Mouse (Mus musculus) embryonic stem cell, embryonic (primary cell): Measurements from ENCODE around the gene Ucp2.
"Not testable (repeated sequence)": the region's sequence is repeated elsewhere in the genome, so short reads cannot be mapped to it uniquely, and the experiment has no call there.

ENCODE experiments used
- CTCF ChIA-PET, 4 experiments: fragments of 300-600 bp in 2 of 4; fragments of 350-600 bp in 2 of 4; sonication (Branson Sonifier 250); formaldehyde crosslinking; loops; one replicate each; lab custom pipeline; 2022; ENCODE audit warnings: inconsistent platforms in 2 of 4; lab: Charles Lee
- POLR2A ChIA-PET, 4 experiments: fragments of 300-600 bp in 2 of 4; fragments of 350-600 bp in 2 of 4; sonication (Branson Sonifier 250); formaldehyde crosslinking; loops; one replicate each; lab custom pipeline; 2022; ENCODE audit warnings: antibody characterized with exemption in 4 of 4, inconsistent platforms in 1 of 4; lab: Charles Lee

The Ucp2 gene

DNA sequence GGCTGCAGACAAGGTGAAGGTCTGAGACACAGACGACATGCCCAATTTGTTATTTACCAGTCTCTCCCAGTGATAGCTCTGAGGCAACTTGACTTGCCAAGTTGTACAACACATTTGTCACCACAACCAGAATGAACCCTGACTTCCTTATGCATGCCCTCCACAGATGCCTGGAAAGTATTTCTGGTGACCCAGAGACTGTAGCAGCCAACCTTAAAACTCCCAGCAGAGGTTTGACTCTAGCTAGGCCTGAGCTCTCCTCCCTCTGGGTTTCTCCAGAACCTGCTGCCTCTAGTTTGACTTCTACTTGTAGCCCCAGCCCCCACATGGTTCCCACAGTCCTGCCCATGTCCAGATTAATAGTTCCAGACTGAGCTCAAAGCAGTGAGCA lies 21.7 kb upstream of the Ucp2 start:
- POLR2A ChIA-PET: interaction anchor here in 2 of 4 experiments (1.3 to 6.4 kb wide), 3 partner anchors 9 to 23 kb away, joined by 3 to 35 read pairs (median 30); partner anchors contain the start of gene Ucp2 (in 2 of the 2)
- CTCF ChIA-PET: interaction anchor here in 1 of 4 experiments (0.6 kb wide), 1 partner anchor 44 kb away, joined by 11 read pairs; no protein-coding TSS in a partner anchor

DNA sequence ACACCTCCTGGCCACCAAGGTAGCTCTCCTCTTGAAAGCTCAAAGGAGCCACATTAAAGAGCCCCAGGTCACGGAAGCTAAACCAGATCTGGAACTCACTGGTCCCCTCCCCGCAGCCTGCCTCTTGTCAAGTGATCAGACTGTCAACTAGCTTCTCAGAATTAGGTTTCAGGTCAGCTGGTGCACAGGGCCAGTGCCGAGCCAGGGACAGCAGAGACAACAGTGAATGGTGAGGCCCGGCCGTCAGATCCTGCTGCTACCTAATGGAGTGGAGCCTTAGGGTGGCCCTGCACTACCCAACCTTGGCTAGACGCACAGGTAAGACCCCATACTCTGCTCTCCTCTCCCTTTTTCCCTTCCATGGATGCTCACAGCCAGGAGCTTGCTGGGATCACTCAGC lies 20.4 kb upstream of the Ucp2 start, which contains the start of gene Ucp3:
Gene Ucp3, plus strand, starts transcription at position 214 of the 400 bp plus-strand sequence.
- POLR2A ChIA-PET: interaction anchor here in 2 of 4 experiments (0.6 to 6.4 kb wide), 10 partner anchors 8 to 53 kb away, joined by 3 to 35 read pairs (median 4); partner anchors contain the start of gene Ucp2 (in 2 of the 2)
- CTCF ChIA-PET: interaction anchor here in 2 of 4 experiments (0.5 to 0.6 kb wide), 2 partner anchors 71 to 1029 kb away, joined by 3 read pairs; no protein-coding TSS in a partner anchor

DNA sequence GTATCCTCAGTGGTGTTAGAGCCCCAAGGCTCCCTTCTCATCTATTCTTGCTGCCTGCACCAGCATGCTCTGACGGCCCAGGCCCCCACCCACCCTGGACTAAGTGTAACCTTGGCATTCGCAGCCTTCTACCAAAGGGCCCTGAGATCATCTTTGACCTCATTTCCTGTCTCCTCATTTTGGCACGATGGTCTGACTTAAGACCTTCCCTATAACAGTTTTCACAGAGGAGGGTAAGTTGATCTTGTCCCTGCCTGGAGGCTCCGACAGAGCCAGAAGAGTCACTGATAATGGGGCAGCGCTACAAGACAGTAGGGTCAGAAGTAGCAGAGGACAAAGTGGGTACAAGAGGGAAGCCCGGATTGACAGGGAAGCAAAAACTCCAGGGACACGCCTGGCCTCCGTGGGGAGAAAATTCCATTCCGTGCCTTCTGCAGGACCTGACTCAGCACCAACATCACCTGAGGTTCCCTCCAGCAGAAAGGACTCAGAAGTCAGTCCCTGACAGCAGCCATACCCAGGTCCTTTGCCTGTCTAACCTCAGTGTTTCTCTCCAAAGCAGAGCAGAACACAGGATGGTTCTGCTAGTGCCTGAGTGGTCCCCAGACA lies 19.2 kb upstream of the Ucp2 start:
- POLR2A ChIA-PET: interaction anchor here in 3 of 4 experiments (0.5 to 6.4 kb wide), 11 partner anchors 10 to 1113 kb away, joined by 3 to 35 read pairs (median 4); partner anchors contain the start of gene Ucp2 (in 2 of the 3)
- CTCF ChIA-PET: no interaction called here

DNA sequence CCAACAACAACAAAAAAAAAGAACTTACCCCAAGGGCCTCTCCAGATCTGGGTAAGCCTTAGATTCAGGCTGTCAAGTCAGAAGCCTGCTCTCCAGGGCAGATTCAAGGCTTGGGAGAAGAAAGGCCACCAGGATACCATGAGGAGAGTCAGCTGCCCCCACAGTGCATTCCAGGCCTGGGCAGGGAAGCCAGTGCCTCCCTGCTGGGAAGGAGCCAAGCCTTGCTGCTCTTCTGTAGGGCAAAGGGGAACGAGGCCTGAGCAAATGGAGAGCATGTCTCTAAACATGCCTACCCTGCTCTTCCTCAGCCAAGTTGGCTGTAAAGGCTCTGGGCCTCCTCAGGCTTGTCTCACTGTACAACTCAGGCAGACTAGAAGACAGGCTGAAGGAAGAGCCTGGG lies 18.5 kb upstream of the Ucp2 start:
- CTCF ChIA-PET: no interaction called here
- POLR2A ChIA-PET: interaction anchor here in 2 of 4 experiments (0.8 to 2.7 kb wide), 5 partner anchors 18 to 44 kb away, joined by 4 to 12 read pairs (median 6); partner anchors contain the start of gene Ucp2 (in 2 of the 2)

DNA sequence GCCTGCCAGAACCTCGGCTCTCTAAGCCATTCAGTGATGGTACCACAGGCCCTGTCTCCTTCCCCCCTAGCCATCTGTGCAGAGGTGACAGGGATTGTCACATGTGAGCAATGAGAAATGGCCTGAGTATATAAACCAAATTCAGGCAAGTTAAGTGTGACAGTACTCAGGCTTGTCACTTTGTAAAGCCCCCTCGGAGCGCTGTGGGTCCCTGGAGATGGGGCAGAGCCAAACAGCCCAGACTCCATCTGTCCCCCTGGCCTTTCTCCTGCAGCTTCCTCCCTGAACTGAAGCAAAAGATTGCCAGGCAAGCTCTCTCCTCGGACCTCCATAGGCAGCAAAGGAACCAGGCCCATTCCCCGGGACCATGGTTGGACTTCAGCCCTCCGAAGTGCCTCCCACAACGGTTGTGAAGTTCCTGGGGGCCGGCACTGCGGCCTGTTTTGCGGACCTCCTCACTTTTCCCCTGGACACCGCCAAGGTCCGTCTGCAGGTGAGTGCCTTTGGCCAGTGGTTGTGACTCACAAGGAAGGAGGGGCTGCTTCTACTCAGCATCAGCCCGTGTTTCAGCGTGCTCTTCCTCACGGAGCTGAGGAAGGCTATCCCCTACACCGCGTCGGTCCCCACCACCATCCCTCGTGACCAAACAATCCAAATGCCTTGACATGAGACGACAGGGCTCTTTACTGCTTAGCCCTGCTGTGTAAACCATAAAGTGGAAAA lies 13.9 kb upstream of the Ucp2 start:
- POLR2A ChIA-PET: interaction anchor here in 3 of 4 experiments (0.9 to 7.8 kb wide), 4 partner anchors 8 to 23 kb away, joined by 3 to 75 read pairs (median 3); partner anchors contain the start of gene Ucp2 (in 1 of the 3)

DNA sequence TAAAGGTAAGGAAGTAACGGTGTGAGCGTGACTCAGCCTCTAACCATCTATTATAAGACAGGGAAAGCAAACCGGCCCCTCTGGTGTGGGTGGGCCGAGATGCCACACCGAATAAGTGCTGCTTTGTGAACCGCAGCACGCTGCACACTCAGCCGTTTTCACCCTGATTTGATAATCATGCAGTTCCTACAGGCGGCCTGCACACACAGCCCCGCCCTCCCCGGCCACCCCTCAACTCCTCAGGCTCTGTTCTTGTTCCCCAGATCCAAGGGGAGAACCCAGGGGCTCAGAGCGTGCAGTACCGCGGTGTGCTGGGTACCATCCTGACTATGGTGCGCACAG lies 13.3 kb upstream of the Ucp2 start:
- POLR2A ChIA-PET: interaction anchor here in 3 of 4 experiments (0.9 to 7.8 kb wide), 4 partner anchors 8 to 22 kb away, joined by 3 to 75 read pairs (median 3); partner anchors contain the start of gene Ucp2 (in 1 of the 3)
- CTCF ChIA-PET: no interaction called here

More for the DNA sequence above, 13.9 kb upstream of the Ucp2 start:
- CTCF ChIA-PET: no interaction called here

DNA sequence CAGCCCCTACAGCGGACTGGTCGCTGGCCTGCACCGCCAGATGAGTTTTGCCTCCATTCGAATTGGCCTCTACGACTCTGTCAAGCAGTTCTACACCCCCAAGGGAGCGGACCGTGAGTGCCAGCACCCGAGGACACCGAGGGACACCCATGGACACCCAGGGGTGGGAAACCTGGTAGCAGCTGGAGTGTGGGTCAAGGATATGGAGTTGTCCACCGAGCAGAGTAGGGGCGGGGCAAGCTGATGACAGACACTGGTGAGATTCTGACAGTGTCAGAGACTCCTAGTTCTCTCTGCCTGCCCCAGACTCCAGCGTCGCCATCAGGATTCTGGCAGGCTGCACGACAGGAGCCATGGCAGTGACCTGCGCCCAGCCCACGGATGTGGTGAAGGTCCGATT lies 13.0 kb upstream of the Ucp2 start:
- CTCF ChIA-PET: no interaction called here
- POLR2A ChIA-PET: interaction anchor here in 3 of 4 experiments (0.7 to 7.8 kb wide), 6 partner anchors 7 to 56 kb away, joined by 3 to 75 read pairs (median 3); partner anchors contain the start of genes Ucp2 (in 2 of the 3) and Ucp3 (in 1 of the 3)

DNA sequence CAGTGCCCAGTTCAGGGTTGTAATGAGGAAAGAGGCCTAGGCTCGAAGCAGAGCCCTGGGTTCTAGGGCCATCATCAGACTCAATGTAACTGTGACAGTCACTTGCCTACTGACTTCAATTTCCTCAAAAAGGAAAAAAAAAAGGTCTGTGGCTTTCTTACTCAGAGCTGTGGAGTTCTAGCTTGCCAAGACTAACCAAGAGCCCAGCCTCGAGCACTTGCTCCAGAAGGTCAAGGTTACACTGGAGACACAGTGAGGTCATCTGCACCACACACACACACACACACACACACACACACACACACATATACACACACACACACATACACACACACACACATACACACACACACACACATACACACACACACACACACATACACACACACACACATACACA lies 11.1 kb upstream of the Ucp2 start:
- CTCF ChIA-PET: not testable (repeated sequence)
- POLR2A ChIA-PET: interaction anchor here in 3 of 4 experiments (0.6 to 7.8 kb wide), 6 partner anchors 12 to 69 kb away, joined by 3 to 75 read pairs (median 17); partner anchors contain the start of gene Ucp2 (in 3 of the 3)

DNA sequence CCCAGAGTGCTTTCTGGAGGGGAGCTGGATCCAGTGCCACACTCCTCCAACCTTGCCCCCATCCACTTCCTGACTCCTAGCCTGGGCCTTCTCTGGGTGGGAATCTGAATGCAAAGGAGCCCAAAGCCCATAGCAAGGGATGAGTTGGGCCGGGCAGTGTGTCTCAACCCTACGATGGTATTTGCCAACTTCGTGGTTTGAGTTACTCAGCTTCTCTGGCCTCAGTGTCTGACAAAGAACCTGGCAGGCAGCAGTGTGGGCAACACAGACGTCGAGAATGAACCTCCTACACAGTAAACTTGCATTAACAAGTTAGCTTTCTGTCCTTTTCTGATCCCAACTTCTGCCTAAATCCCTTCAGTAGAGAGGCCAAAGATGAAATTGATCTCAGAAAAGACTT lies 8.6 kb upstream of the Ucp2 start:
- CTCF ChIA-PET: interaction anchor here in 1 of 4 experiments (0.6 to 1.2 kb wide), 2 partner anchors 14 to 36 kb away, joined by 3 to 6 read pairs; no protein-coding TSS in a partner anchor
- POLR2A ChIA-PET: interaction anchor here in 3 of 4 experiments (0.6 to 7.8 kb wide), 15 partner anchors 10 to 144 kb away, joined by 3 to 75 read pairs (median 5); partner anchors contain the start of gene Ucp2 (in 3 of the 3)

DNA sequence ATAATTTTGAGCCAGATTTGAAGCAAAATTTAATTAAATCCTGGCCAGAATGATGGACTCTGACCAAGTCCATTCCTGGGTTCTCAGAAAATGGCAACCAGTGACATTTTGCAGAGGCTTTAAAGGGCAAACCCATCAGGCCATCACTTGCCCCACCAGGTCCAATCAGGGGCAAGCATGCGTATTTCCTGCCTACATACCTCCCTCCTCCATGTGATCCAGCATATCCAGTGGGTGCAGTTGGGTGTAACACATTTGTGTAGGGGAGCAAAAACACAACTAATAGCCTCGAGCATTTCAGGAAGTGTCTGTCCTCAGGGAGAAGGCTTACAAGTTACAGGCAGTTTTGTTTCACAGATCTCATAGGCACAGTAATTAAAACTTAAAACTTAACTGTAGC lies 5.8 kb upstream of the Ucp2 start:
- CTCF ChIA-PET: no interaction called here
- POLR2A ChIA-PET: interaction anchor here in 2 of 4 experiments (0.9 to 21.9 kb wide), 5 partner anchors 10 to 210 kb away, joined by 3 to 704 read pairs (median 3); partner anchors contain the start of genes Coa4 (in 1 of the 2) and Dnajb13 (in 1 of the 2)

DNA sequence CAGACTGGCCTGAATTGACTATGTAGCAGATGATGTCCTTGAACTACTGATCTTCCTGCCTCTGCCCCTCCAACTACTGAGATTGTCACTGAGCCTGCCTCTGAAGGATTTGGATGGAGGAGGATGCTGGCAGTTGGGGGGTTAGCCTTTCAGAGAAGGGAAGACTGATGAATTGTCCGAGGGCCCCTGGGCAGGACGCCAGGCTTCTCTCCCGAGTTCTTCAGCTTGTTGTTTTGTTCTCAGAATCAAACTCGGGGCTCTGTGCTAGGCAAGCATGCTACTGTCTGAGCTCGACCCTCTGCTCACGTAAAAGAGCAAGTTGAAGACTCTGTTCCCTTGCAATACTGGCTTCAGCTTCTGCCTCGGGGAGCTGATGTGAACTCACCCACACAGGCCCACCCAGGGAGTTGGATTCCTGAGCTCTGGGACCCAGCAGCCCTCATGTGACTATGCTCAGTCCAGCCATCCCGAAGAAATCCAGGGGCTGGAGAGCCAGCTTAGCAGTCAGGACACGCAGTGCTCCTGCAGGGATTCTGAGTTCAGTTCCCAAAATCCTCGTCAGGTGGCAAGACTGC lies 4.6 kb upstream of the Ucp2 start:
- CTCF ChIA-PET: interaction anchor here in 2 of 4 experiments (0.5 to 0.6 kb wide), 2 partner anchors 18 to 212 kb away, joined by 3 to 8 read pairs; no protein-coding TSS in a partner anchor
- POLR2A ChIA-PET: interaction anchor here in 3 of 4 experiments (0.9 to 21.9 kb wide), 8 partner anchors 9 to 34 kb away, joined by 3 to 704 read pairs (median 3); partner anchors contain the start of genes Coa4 (in 1 of the 3) and Dnajb13 (in 1 of the 3)

DNA sequence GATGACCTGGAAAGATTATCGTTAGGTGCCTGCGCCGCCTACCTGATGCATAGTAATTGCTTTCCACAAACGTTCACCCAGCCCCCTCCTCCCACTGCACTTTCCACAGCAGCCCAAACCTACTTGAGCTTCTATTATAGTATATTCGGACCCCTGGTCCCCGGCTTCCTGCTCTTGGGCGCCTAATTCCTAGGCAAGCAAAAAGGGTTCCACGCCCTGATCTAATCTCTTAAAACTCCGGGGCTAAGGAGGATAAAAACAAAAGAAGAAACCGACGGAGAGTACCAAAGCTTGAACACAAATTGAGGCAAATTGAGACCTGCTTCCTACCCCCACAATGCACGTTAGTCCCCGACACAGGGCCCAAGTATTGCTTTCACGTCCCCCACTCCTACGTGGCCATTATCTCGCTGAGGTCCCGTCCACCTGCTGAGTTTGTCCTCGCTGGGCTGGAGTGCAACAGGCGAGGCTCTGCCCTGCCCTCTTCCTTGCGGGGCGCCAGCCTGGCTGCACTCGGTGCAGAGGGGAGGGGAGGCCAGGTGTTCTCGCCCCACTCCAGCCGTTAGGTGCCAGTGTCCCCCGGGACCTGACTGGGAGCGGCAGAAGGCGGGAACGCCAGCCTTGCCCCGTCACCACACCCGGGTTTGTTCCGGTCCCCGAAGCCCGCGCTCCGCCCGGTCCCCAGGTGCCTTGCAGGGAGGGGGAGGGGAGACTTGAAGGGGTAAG lies 583 bp upstream of the Ucp2 start:
- CTCF ChIA-PET: interaction anchor here in 2 of 4 experiments (0.6 to 2.0 kb wide), 3 partner anchors 12 to 65 kb away, joined by 3 to 8 read pairs (median 3); no protein-coding TSS in a partner anchor
- POLR2A ChIA-PET: interaction anchor here (0.5 to 21.9 kb wide), 32 partner anchors 9 to 1010 kb away, joined by 3 to 704 read pairs (median 8); partner anchors contain the start of genes Ucp3 (in 2 of the 4), Coa4 (in 1 of the 4), Dnajb13 (in 1 of the 4) and Fam168a (in 1 of the 4)

DNA sequence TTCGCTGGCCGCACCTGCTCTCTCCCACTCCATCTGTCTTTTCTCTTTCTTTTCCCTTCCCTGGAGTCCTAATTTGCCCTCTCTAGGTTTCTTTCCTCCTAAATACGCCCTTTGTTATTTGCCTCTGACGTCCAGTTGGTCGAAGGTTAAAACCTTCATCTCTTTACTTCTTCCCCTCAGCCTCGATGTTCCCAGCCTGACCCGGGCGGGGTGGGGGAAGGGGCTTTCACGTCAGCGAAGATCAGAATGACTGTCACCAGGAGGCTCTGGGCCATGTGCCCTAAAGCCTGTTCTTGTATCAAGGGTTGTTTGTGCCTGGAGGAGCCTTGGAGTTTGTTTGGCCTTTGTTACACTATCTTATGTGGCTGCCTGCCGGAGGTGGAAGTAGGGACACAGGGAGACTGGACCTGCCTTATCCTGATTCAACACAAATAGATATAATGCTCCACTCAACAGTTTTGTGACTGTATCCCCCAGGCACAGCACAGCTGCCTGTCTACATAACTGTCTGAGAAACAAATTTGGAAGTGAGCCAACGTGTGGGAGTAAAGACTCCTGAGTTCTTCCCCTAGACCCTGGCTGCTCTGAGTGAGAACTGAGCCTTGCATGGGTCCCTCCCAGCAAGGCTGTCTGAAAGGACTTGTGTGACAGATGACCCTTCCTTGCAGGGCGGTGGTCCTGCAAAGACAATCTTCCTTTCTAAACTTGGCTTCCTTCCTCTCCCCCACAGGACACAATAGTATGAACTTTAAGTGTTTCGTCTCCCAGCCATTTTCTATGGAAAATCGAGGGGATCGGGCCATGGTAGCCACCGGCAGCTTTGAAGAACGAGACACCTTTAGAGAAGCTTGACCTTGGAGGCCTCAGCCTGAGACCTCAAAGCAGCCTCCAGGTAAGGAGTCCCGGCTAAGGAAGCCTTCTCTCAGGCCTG lies 612 bp downstream of the Ucp2 start:
- ChIA-PET CTCF (interaction anchor here in 2 of 4 experiments (0.6 to 2.0 kb wide), 4 partner anchors 10 to 27 kb away, joined by 3 to 9 read pairs (median 6); no protein-coding TSS in a partner anchor), POLR2A (interaction anchor here (0.5 to 21.9 kb wide), 54 partner anchors 9 to 1686 kb away, joined by 3 to 704 read pairs (median 6); partner anchors contain the start of genes Coa4 (in 2 of the 4), Lipt2 (in 2 of the 4), Pgm2l1 (in 2 of the 4) and Ucp3 (in 2 of the 4))

DNA sequence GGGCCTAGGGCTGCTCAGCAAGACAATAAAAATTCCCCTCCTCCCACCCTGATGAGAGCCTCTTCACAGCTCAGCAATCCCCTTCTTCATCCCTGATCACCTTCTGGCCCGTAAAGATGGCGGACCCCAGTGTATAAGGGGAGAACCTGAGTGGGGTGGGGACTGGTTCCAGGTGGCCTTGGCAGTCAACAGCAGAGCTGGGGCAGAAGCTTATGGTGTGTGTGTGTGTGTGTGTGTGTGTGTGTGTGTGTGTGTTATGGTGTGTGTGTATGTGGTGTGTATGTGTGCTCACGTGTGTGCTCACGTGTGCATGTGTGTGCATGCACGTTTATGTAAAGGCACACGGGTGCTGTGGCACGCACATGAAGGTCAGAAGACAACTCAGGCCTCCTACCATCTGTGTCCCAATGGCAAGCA lies 1.3 kb downstream of the Ucp2 start:
- POLR2A ChIA-PET: interaction anchor here (0.6 to 21.9 kb wide), 59 partner anchors 8 to 1227 kb away, joined by 3 to 704 read pairs (median 4); partner anchors contain the start of genes Coa4 (in 2 of the 4), Dnajb13 (in 2 of the 4), Fam168a (in 2 of the 4) and Lipt2 (in 2 of the 4)
- CTCF ChIA-PET: interaction anchor here in 2 of 4 experiments (0.6 to 1.9 kb wide), 3 partner anchors 22 to 169 kb away, joined by 3 to 9 read pairs (median 7); no protein-coding TSS in a partner anchor

DNA sequence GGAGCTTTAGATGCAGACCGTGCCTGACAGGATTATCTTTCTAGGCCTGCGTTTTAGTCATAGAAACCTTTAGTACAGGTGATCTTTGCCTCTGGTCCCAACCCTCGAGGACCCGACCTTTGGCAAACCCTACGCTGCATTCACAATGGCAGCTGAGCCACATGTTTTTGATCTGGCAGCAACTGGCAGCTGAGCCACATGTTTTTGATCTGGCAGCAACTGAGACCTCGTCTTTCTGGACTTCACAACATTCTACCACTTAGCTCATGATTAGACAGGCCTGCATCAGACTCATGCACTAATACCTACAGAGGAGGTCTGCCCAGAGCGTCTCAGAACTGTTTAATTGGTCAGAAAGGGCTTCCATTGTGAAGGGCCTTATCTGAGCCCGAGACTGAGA lies 1.9 kb downstream of the Ucp2 start:
- ChIA-PET POLR2A (interaction anchor here (0.6 to 21.9 kb wide), 76 partner anchors 9 to 1228 kb away, joined by 3 to 704 read pairs (median 4); partner anchors contain the start of genes C2cd3 (in 2 of the 4), Coa4 (in 2 of the 4), Dnajb13 (in 2 of the 4) and Fam168a (in 2 of the 4)), CTCF (interaction anchor here in 3 of 4 experiments (0.7 to 1.9 kb wide), 8 partner anchors 11 to 1340 kb away, joined by 3 to 9 read pairs (median 6); no protein-coding TSS in a partner anchor)
